9 mouse cellular contexts compared by ENCODE assay signal in genomic region chr5:111054848-111055428, GRCm38 (mm10).
DNase-seq lines count a peak whose midpoint lies in the region; ATAC-seq and TF ChIP-seq lines count a peak whose summit lies in the region.
"Had no signal": no experiment of that assay in that cellular context is flagged by ENCODE, and none has a peak within 500 bp of the region (broad histone marks: within the 10 kb centered on the region; RNA-seq: fewer than 3 reads in every experiment).

No protein-coding gene starts in this region.

- peak overlapping the region; percentile 74 for H3K27ac ChIP-seq in gastrocnemius, adult 2 months
- peak overlapping the region; percentile 56; the same call in 1 of the 2 replicates for H3K27ac ChIP-seq in embryonic facial prominence, embryonic 12.5 days
- H3K27ac ChIP-seq in hindbrain, embryonic 15.5 days (replicated peaks): peak overlapping the region; percentile 81
- peak overlapping the region; percentile 26 for H3K27ac ChIP-seq in midbrain, postnatal 0 days (ENCODE audit: low read depth, low read length)

- H3K9me3 ChIP-seq in embryonic facial prominence, embryonic 12.5 days: no peaks in the 10 kb centered on the region
- H3K9me3 ChIP-seq in hindbrain, embryonic 15.5 days: no peaks in the 10 kb centered on the region
- H3K9me3 ChIP-seq in midbrain, postnatal 0 days (ENCODE audit: low read length): no peaks in the 10 kb centered on the region

- no peak for TF ChIP-seq CTCF in gastrocnemius, adult 2 months (IDR thresholded peaks at IDR 0.05)
- no peak for TF ChIP-seq CTCF in midbrain, postnatal 0 days (IDR thresholded peaks at IDR 0.05)

- no peak for DNase-seq in gastrocnemius, adult 2 months
- no peak for DNase-seq in gastrocnemius, adult 8-10 months (ENCODE audit: low spot score in 2 of 2)
- no peak for DNase-seq in midbrain, postnatal 0 days (ENCODE audit: low spot score)
- DNase-seq in urinary bladder, postnatal 25 days (ENCODE audit: low spot score): no peak
- DNase-seq in right cerebral cortex, postnatal 25 days: no peak
- DNase-seq: heart, postnatal 36 days had no signal

- ATAC-seq in embryonic facial prominence, embryonic 12.5 days (ENCODE audit: insufficient number of reproducible peaks, insufficient read depth, low FRiP score, low TSS enrichment): no peak
- ATAC-seq in hindbrain, embryonic 15.5 days (ENCODE audit: low FRiP score, low read depth): no peak
- no peak for ATAC-seq in midbrain, postnatal 0 days (ENCODE audit: low FRiP score)
- ATAC-seq in megakaryocyte-erythroid progenitor cell, adult 5-6 weeks (replicated peaks; ENCODE audit: low FRiP score, low TSS enrichment, poor library complexity, severe bottlenecking): no peak

- no peaks in the 10 kb centered on the region for H3K27me3 ChIP-seq in embryonic facial prominence, embryonic 12.5 days
- no peaks in the 10 kb centered on the region for H3K27me3 ChIP-seq in hindbrain, embryonic 15.5 days
- no peaks in the 10 kb centered on the region for H3K27me3 ChIP-seq in midbrain, postnatal 0 days (ENCODE audit: insufficient read depth, low read length)

- H3K4me2 ChIP-seq in embryonic facial prominence, embryonic 12.5 days (replicated peaks): no peak overlapping the region; the same call in 1 of the 2 replicates
- peak overlapping the region; percentile 53 for H3K4me2 ChIP-seq in hindbrain, embryonic 15.5 days
- H3K4me2 ChIP-seq in midbrain, postnatal 0 days (ENCODE audit: low read depth, low read length, poor library complexity, severe bottlenecking): peak overlapping the region; percentile 48

- 71% methylated on average over 17 of the region's 17 CpGs for WGBS in embryonic facial prominence, embryonic 12.5 days
- 19% methylated on average over 17 of the region's 17 CpGs for WGBS in hindbrain, embryonic 15.5 days
- 20% methylated on average over 17 of the region's 17 CpGs for WGBS in midbrain, postnatal 0 days

- no peak overlapping the region for H3K9ac ChIP-seq in embryonic facial prominence, embryonic 12.5 days
- peak overlapping the region; percentile 34 for H3K9ac ChIP-seq in hindbrain, embryonic 15.5 days
- peak overlapping the region; percentile 42 for H3K9ac ChIP-seq in midbrain, postnatal 0 days (replicated peaks; ENCODE audit: low read length, poor library complexity, severe bottlenecking)

- intact Hi-C loops in gastrocnemius, adult 2 months (cut with DNase I): no loop called here

- peak overlapping the region; percentile 50 for H3K4me3 ChIP-seq in gastrocnemius, adult 2 months
- H3K4me3 ChIP-seq in embryonic facial prominence, embryonic 12.5 days: no peak overlapping the region
- peak overlapping the region; percentile 15 for H3K4me3 ChIP-seq in hindbrain, embryonic 15.5 days
- H3K4me3 ChIP-seq in midbrain, postnatal 0 days (ENCODE audit: low read depth, low read length): peak overlapping the region; percentile 17

- H3K36me3 ChIP-seq in embryonic facial prominence, embryonic 12.5 days: no peaks in the 10 kb centered on the region
- H3K36me3 ChIP-seq in hindbrain, embryonic 15.5 days: no peaks in the 10 kb centered on the region
- H3K36me3 ChIP-seq in midbrain, postnatal 0 days (ENCODE audit: insufficient read depth, low read length): no peaks in the 10 kb centered on the region

- H3K4me1 ChIP-seq in embryonic facial prominence, embryonic 12.5 days: peaks cover 59% of the 10 kb centered on the region
- peaks cover 70% of the 10 kb centered on the region for H3K4me1 ChIP-seq in hindbrain, embryonic 15.5 days (replicated peaks)
- peaks cover 37% of the 10 kb centered on the region for H3K4me1 ChIP-seq in midbrain, postnatal 0 days (ENCODE audit: insufficient read depth, low read length)

Comparison
In these comparisons a context has a peak if more than half of its experiments do, and no peak if none do; other contexts are left out.
1. H3K27ac ChIP-seq: peak in every context shown above with its lines; median percentile 81 in hindbrain, embryonic 15.5 days; 74 in gastrocnemius, adult 2 months; 56 in embryonic facial prominence, embryonic 12.5 days; 26 in midbrain, postnatal 0 days.